Mouse (Mus musculus): Measurements from ENCODE around the gene Olfr8. TPM values are rescaled to one million over a fixed set of nuclear protein-coding genes. Genes with fewer than 3 reads are reported as not detected.

Olfr8 gene
- not detected for polyA plus RNA-seq (2014; fragmentation: Illumina TruSeq; extraction: RNeasy Lipid Tissue Mini Kit (QIAGEN cat#74804); ENCODE audit: low read depth, low replicate concordance)

DNA sequence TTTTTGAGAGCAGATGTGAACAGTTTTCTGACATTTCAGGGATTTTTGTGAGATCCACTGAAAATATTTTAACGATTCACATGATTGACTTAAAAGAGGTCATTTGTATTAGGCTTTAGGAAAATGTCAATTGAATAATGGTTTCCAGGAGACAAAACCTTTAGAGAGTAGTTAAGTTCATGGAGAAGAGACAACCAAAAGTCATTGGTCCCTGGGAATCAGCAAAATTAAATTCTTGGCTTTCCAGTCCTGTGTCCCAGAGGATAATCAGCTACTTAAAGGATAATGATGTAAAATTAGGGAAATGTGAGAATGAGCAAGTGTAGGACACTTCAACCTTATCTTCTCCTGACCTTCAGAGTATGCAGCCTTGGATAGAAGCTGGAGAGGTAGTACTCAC is at the start of gene Olfr8:
Olfr8 (plus strand) TSS at position 301 of the 400 bp plus-strand sequence.

DNA sequence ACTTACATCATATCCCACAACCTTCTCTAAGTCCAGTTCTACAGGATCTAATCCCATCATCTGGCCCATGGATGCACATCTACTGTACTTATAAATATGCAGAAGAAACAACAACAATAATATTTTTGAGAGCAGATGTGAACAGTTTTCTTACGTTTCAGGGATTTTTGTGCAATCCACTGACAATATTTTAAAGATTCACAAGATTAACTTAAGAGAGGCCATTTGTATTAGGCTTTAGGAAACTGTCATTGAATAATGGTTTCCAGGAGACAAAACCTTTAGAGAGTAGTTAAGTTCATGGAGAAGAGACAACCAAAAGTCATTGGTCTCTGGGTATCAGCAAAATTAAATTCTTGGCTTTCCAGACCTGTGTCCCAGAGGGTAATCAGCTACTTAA is 37.6 kb upstream of the Olfr8 start, which contains the start of gene Olfr1354:
Olfr1354 (plus strand) TSS at position 301 of the 400 bp plus-strand sequence.

DNA sequence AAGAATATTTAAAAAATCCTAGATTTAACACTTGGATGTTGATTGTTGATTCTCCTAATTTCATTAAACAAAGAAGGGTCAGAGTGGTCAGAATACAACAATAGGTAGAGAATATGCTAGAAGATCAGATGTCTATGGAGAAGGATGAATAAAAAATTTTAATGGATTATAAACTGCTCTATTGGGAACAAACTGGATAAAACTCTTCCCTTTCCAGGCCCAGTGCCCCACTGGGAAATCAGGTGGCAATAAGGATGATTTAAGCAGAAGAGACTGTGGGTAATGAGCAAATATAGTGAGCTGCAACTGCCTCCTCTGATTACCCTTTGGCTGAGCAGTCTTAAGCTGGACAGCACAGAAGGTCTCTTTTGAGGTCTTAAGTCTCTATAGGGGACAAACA is 12.6 kb downstream of the Olfr8 start, which contains the start of gene Olfr1353:
Olfr1353 (plus strand) TSS at position 301 of the 400 bp plus-strand sequence.

DNA sequence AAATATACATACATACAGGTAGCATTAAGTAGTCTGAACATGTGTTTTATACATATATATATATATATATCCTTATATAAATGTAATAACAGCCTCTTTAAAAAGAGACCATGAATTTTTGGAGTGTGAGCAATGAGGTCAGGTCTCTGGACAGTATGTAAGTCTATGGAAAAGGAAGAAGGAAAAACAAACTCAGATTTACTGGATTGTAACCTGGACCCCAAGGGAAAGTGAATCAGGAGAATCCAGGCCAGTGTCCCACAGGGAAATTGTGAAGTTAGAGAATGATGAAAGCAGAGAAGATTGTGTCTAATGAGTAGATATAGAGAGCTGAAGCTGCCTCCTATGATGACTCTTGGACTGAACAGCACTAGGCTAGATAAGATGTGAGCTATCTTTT is 30.3 kb downstream of the Olfr8 start, which contains the start of gene Olfr1352:
Olfr1352 (plus strand) TSS at position 301 of the 400 bp plus-strand sequence.

Other genes starting within 250 kb of the Olfr8 start
- gene Casp14, start 232.3 kb upstream of the Olfr8 start, polyA plus RNA-seq (2014; fragmentation: Illumina TruSeq; extraction: RNeasy Lipid Tissue Mini Kit (QIAGEN cat#74804); ENCODE audit: low read depth, low replicate concordance), result 32.4 TPM
- gene Ccdc105, start 197.6 kb upstream of the Olfr8 start, polyA plus RNA-seq (2014; fragmentation: Illumina TruSeq; extraction: RNeasy Lipid Tissue Mini Kit (QIAGEN cat#74804); ENCODE audit: low read depth, low replicate concordance), result not detected
- gene Slc1a6, start 170.1 kb upstream of the Olfr8 start, polyA plus RNA-seq (2014; fragmentation: Illumina TruSeq; extraction: RNeasy Lipid Tissue Mini Kit (QIAGEN cat#74804); ENCODE audit: low read depth, low replicate concordance), result not detected
- gene Olfr1356, start 98.5 kb upstream of the Olfr8 start, polyA plus RNA-seq (2014; fragmentation: Illumina TruSeq; extraction: RNeasy Lipid Tissue Mini Kit (QIAGEN cat#74804); ENCODE audit: low read depth, low replicate concordance), result not detected
- not detected for gene Olfr1355, start 75.1 kb upstream of the Olfr8 start, polyA plus RNA-seq (2014; fragmentation: Illumina TruSeq; extraction: RNeasy Lipid Tissue Mini Kit (QIAGEN cat#74804); ENCODE audit: low read depth, low replicate concordance)
- gene Olfr1354, start 37.5 kb upstream of the Olfr8 start, polyA plus RNA-seq (2014; fragmentation: Illumina TruSeq; extraction: RNeasy Lipid Tissue Mini Kit (QIAGEN cat#74804); ENCODE audit: low read depth, low replicate concordance), result not detected
- gene Olfr1353, start 12.7 kb downstream of the Olfr8 start, polyA plus RNA-seq (2014; fragmentation: Illumina TruSeq; extraction: RNeasy Lipid Tissue Mini Kit (QIAGEN cat#74804); ENCODE audit: low read depth, low replicate concordance), result not detected
- not detected for gene Olfr1352, start 30.4 kb downstream of the Olfr8 start, polyA plus RNA-seq (2014; fragmentation: Illumina TruSeq; extraction: RNeasy Lipid Tissue Mini Kit (QIAGEN cat#74804); ENCODE audit: low read depth, low replicate concordance)
- gene Olfr1351, start 61.8 kb downstream of the Olfr8 start, polyA plus RNA-seq (2014; fragmentation: Illumina TruSeq; extraction: RNeasy Lipid Tissue Mini Kit (QIAGEN cat#74804); ENCODE audit: low read depth, low replicate concordance), result not detected
- gene Olfr57, start 78.1 kb downstream of the Olfr8 start, polyA plus RNA-seq (2014; fragmentation: Illumina TruSeq; extraction: RNeasy Lipid Tissue Mini Kit (QIAGEN cat#74804); ENCODE audit: low read depth, low replicate concordance), result not detected
- 57.9 TPM for gene 2610008E11Rik, start 147.0 kb downstream of the Olfr8 start, polyA plus RNA-seq (2014; fragmentation: Illumina TruSeq; extraction: RNeasy Lipid Tissue Mini Kit (QIAGEN cat#74804); ENCODE audit: low read depth, low replicate concordance)
- not detected for gene Vmn2r80, start 198.1 kb downstream of the Olfr8 start, polyA plus RNA-seq (2014; fragmentation: Illumina TruSeq; extraction: RNeasy Lipid Tissue Mini Kit (QIAGEN cat#74804); ENCODE audit: low read depth, low replicate concordance)